Mouse (Mus musculus) heart, postnatal 0 days (tissue): ENCODE measurements around the gene Scaf11.

Experiments used
- CTCF ChIP-seq: IDR thresholded peaks from 2 replicates; pipeline ENCODE4 v1.5.1; 2016; ENCODE audit warnings: antibody characterized with exemption, control low read depth, low read depth
- EP300 ChIP-seq: IDR thresholded peaks from 2 replicates; pipeline ENCODE4 v1.6.1; 2016; ENCODE audit warnings: antibody characterized with exemption, low read depth

DNA sequence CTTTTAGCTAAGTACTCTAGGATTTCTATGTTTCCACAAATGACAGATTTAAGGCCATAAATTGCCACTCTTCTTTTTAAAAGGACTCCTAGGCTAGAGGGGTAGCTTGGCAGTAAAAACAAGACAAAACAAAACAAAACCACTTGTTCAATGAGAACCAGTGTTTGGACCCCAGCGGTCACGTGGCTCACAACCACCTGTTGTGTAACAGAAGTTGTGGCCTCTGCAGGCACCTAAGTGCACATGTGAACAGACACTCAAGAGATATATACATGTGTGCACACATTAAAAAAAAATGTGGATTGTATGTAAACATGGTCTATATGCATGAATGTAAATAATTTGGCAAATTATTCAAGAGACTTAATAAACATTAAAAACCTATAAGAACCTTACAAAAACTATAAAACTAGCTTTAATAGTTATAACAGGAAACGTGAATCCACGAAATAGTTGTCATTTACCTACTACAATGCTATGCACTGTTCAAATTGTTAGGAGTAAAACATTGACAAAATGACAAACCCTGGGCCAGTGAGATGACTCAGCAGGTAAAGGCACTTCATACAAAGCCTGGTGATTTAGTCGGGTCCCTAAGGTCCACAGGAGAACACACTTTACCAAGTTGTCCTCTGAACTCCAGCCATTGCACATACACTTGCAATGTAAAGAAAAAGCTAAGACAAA, 3.8 kb downstream of the Scaf11 start:
- TF ChIP-seq CTCF (no peak), EP300 (no peak)
